Mouse (Mus musculus): Measurements from ENCODE around the gene Cdca7l. TPM values are rescaled to one million over a fixed set of nuclear protein-coding genes. Genes with fewer than 3 reads are reported as not detected.

The Cdca7l gene
- total and polyA plus RNA-seq, 2 experiments from 2014 or later = 4.4 to 5.9 TPM

DNA sequence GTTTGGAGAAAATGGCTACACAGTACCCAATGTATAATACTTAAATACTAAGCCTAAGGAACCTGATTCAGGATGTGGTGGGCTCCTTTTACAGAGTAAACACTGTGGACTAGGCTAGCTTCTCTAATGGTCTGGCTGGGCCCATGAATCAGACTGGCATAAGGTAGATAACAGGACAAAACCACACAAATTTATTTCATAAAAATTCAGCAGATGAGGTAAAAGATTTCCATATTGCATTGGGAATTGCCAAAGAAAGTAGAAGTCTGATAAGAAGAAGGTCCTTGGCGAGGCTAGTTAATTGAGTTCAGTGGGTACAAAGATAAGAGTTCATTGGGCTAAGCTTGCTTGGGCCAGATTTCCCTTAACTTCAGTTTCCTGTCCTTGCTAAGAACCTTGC lies 36.6 kb downstream of the Cdca7l start:
- WGBS = 100% methylated on average over 1 of the region's 1 CpGs
- H3K9me3 ChIP-seq (ENCODE audit: low read length) = no peaks in the 10 kb centered on the region
- H3K4me2 ChIP-seq (ENCODE audit: low read depth, low read length) = no peak overlapping the region
- no peaks in the 10 kb centered on the region; the same call in 1 of the 2 replicates for H3K27me3 ChIP-seq (ENCODE audit: insufficient read depth, low read length)
- H3K4me3 ChIP-seq (ENCODE audit: low read length) = no peak overlapping the region
- no peaks in the 10 kb centered on the region for H3K36me3 ChIP-seq (ENCODE audit: insufficient read depth, low read length)
- DNase-seq (ENCODE audit: low spot score) (no peak), ATAC-seq (no peak)
- TF ChIP-seq CTCF (IDR thresholded peaks at IDR 0.05; ENCODE audit: low read depth) = no peak
- H3K4me1 ChIP-seq (ENCODE audit: insufficient read depth, low read length) = no peaks in the 10 kb centered on the region
- H3K27ac ChIP-seq = no peak overlapping the region
- no peak overlapping the region for H3K9ac ChIP-seq (replicated peaks; ENCODE audit: low read length)

DNA sequence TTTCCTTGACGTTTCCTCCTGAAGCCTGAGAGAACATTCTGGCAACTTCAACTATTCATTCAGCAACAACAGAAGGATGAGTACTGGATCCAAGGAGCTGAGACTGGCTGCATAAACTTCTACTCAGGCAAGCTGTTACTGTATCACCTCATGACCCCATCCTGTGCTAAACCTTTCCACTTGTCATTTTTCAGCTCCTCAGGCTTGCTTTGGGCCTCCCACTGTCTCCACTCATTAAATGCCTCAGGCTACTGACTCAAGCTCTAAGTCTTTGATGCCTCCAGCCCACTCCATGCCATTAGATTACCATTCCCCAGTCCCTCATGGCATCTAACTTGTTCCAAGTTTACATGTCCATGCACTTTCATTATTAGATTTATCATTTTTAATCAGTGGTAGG lies 38.6 kb downstream of the Cdca7l start:
- Histone ChIP-seq H3K27me3 (ENCODE audit: insufficient read depth, low read length) (no peaks in the 10 kb centered on the region; the same call in 1 of the 2 replicates), H3K9ac (replicated peaks; ENCODE audit: low read length) (no peak overlapping the region), H3K27ac (no peak overlapping the region), H3K4me2 (ENCODE audit: low read depth, low read length) (no peak overlapping the region), H3K4me3 (ENCODE audit: low read length) (no peak overlapping the region), H3K4me1 (ENCODE audit: insufficient read depth, low read length) (no peaks in the 10 kb centered on the region), H3K9me3 (ENCODE audit: low read length) (no peaks in the 10 kb centered on the region), H3K36me3 (ENCODE audit: insufficient read depth, low read length) (no peaks in the 10 kb centered on the region)
- ATAC-seq (no peak), DNase-seq (ENCODE audit: low spot score) (no peak)
- no peak for TF ChIP-seq CTCF (IDR thresholded peaks at IDR 0.05; ENCODE audit: low read depth)
- 72% methylated on average over 1 of the region's 1 CpGs for WGBS

DNA sequence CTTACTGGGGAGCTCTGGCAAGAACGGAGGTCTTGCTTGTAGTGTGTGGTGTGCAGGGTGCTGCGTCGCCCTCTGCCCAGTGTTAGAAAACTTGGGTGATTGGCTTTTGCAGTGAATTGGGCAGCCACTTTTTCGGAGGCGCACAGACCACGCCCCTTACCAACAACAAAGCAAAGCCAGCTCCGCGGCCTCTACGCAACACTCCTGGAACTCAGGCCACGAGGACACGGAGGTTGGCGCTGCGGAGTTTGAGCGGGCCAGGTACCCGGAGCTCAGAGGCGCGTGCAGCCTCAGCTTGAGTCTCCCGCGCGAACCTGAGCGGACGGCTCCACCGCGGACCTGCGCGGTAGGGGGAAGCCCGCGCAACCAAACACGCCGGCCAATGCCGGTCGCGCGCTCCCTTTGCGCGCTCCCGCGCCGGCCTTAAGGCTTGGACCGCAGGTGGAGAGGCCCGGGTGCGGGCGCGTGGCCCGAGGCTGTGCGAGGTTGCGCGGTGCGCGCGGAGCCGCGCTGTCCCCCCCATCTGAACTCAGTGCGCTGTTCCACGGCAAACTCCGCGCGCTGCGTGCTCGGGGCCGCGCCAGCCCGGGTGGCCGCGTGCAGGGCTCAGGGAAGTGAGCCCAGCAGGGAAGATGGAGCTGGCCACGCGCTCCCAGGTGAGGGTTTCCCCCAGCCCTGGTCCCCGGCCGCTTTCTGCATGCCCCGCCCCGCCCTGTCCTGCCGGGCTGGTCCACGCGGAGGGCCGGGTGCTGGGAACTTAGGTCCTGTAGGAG lies 39.4 kb downstream of the Cdca7l start:
- H3K9ac ChIP-seq (replicated peaks; ENCODE audit: low read length) = peak overlapping the region; percentile 74
- peak overlapping the region; percentile 86 for H3K4me3 ChIP-seq (ENCODE audit: low read length)
- peak overlapping the region; percentile 22; the same call in 1 of the 2 replicates for H3K27ac ChIP-seq
- no peak for TF ChIP-seq CTCF (IDR thresholded peaks at IDR 0.05; ENCODE audit: low read depth)
- H3K4me2 ChIP-seq (ENCODE audit: low read depth, low read length) = peak overlapping the region; percentile 96
- H3K27me3 ChIP-seq (ENCODE audit: insufficient read depth, low read length) = no peaks in the 10 kb centered on the region; the same call in 1 of the 2 replicates
- no peaks in the 10 kb centered on the region for H3K4me1 ChIP-seq (ENCODE audit: insufficient read depth, low read length)
- no peaks in the 10 kb centered on the region for H3K36me3 ChIP-seq (ENCODE audit: insufficient read depth, low read length)
- H3K9me3 ChIP-seq (ENCODE audit: low read length) = no peaks in the 10 kb centered on the region
- peak; percentile 79 for DNase-seq (ENCODE audit: low spot score)
- peak; percentile 97 for ATAC-seq
- WGBS = under 1% methylated on average over 75 of the region's 75 CpGs

DNA sequence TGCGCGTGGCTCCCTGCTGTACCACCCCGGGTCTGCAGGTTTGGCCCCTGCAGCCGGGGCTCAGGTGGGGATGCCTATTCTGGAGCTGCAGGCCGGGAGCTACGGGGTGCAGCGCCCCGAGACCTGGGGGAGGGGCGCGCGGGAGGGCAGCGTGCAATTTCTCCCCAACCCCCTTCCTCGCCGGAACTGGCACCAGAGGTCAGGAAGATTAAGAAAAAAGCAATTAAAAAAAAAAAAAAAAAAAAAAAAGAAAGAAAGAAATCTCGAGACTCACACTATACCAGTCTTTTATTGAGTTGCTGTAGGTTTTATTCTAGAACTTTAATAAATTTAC lies 40.0 kb downstream of the Cdca7l start:
- 0% methylated on average over 15 of the region's 15 CpGs for WGBS
- no peaks in the 10 kb centered on the region for H3K4me1 ChIP-seq (ENCODE audit: insufficient read depth, low read length)
- no peaks in the 10 kb centered on the region; the same call in 1 of the 2 replicates for H3K27me3 ChIP-seq (ENCODE audit: insufficient read depth, low read length)
- DNase-seq (ENCODE audit: low spot score) (no peak), ATAC-seq (no peak)
- H3K4me2 ChIP-seq (ENCODE audit: low read depth, low read length) = peak overlapping the region; percentile 96
- H3K4me3 ChIP-seq (ENCODE audit: low read length) = peak overlapping the region; percentile 86
- peak overlapping the region; percentile 74 for H3K9ac ChIP-seq (replicated peaks; ENCODE audit: low read length)
- no peak for TF ChIP-seq CTCF (IDR thresholded peaks at IDR 0.05; ENCODE audit: low read depth)
- H3K36me3 ChIP-seq (ENCODE audit: insufficient read depth, low read length) = no peaks in the 10 kb centered on the region
- no peak overlapping the region for H3K27ac ChIP-seq
- no peaks in the 10 kb centered on the region for H3K9me3 ChIP-seq (ENCODE audit: low read length)

DNA sequence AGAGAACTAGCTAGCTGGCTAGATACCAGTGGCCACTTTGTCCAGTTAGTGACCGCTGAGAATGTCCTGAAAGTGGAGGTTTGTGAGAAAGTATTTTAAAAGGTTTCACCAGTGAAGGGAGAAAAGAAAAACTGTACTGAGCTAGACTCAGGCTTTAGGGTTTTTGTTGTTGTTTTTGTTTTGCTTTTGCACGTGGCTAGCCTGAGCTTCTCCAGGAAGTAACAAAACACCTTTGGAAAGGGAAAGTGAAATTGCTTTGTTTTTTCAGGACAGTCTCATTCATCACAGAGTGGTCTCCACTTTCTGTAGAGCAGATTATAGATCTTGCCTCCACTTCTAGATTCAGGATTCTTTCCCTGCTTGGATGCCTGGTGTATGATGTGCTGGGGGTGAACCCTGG lies 40.8 kb downstream of the Cdca7l start:
- H3K4me2 ChIP-seq (ENCODE audit: low read depth, low read length) = peak overlapping the region; percentile 96
- TF ChIP-seq CTCF (IDR thresholded peaks at IDR 0.05; ENCODE audit: low read depth) = no peak
- H3K4me1 ChIP-seq (ENCODE audit: insufficient read depth, low read length) = no peaks in the 10 kb centered on the region
- H3K27me3 ChIP-seq (ENCODE audit: insufficient read depth, low read length) = no peaks in the 10 kb centered on the region; the same call in 1 of the 2 replicates
- ATAC-seq (no peak), DNase-seq (ENCODE audit: low spot score) (no peak)
- no peaks in the 10 kb centered on the region for H3K9me3 ChIP-seq (ENCODE audit: low read length)
- H3K9ac ChIP-seq (replicated peaks; ENCODE audit: low read length) = no peak overlapping the region
- H3K4me3 ChIP-seq (ENCODE audit: low read length) = no peak overlapping the region
- 48% methylated on average over 2 of the region's 2 CpGs for WGBS
- H3K36me3 ChIP-seq (ENCODE audit: insufficient read depth, low read length) = no peaks in the 10 kb centered on the region
- H3K27ac ChIP-seq = no peak overlapping the region

DNA sequence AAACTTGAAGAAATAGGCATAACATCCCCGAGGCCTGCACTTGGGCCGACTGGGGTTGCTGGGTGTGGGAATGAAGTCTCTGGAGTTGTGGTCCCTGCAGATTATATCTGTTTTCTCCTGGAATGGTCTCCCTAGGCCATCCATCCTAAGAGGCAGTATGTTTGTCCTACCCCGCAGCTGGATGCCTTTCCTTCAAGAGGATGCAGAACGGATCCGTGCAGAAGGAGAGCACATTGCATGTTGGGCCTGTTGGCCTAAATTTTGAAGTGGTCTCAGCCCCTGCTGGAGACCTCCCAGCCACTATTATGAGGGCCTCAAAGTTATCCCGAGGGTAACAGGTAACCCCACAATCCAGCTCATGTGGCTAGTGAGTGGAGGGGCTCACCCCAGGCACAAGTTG lies 44.5 kb downstream of the Cdca7l start:
- Histone ChIP-seq H3K27ac (no peak overlapping the region), H3K4me2 (ENCODE audit: low read depth, low read length) (no peak overlapping the region), H3K4me1 (ENCODE audit: insufficient read depth, low read length) (no peaks in the 10 kb centered on the region), H3K9ac (replicated peaks; ENCODE audit: low read length) (no peak overlapping the region), H3K36me3 (ENCODE audit: insufficient read depth, low read length) (no peaks in the 10 kb centered on the region), H3K27me3 (ENCODE audit: insufficient read depth, low read length) (no peaks in the 10 kb centered on the region), H3K9me3 (ENCODE audit: low read length) (no peaks in the 10 kb centered on the region), H3K4me3 (ENCODE audit: low read length) (no peak overlapping the region)
- WGBS = 96% methylated on average over 6 of the region's 6 CpGs
- no peak for DNase-seq (ENCODE audit: low spot score)
- no peak for ATAC-seq
- no peak for TF ChIP-seq CTCF (IDR thresholded peaks at IDR 0.05; ENCODE audit: low read depth)

DNA sequence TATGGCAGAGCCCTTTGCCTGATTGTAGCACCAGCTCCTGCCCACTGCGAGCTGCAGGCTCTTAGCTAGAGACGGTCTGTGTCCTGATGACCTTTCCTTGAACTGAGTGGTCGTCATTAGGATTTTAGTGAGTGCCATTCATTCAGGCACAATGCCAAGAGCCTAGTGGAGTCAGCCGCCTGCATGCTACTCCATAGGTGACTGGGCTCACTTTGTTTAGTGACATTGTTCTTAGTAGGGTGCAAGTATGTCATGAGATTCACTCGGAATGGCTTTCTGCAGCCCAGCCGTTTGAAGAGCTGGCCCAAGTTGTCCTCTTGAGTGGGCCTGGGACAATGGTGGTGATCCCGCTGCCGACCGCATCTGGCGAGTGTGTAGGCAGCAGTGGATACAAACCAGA lies 46.4 kb downstream of the Cdca7l start:
- H3K27me3 ChIP-seq (ENCODE audit: insufficient read depth, low read length) = no peaks in the 10 kb centered on the region
- no peak for TF ChIP-seq CTCF (IDR thresholded peaks at IDR 0.05; ENCODE audit: low read depth)
- no peak overlapping the region for H3K4me2 ChIP-seq (ENCODE audit: low read depth, low read length)
- WGBS = 36% methylated on average over 10 of the region's 10 CpGs
- ATAC-seq = no peak
- no peaks in the 10 kb centered on the region for H3K9me3 ChIP-seq (ENCODE audit: low read length)
- no peak for DNase-seq (ENCODE audit: low spot score)
- H3K27ac ChIP-seq = no peak overlapping the region
- H3K4me1 ChIP-seq (ENCODE audit: insufficient read depth, low read length) = no peaks in the 10 kb centered on the region
- H3K9ac ChIP-seq (replicated peaks; ENCODE audit: low read length) = no peak overlapping the region
- H3K4me3 ChIP-seq (ENCODE audit: low read length) = no peak overlapping the region
- no peaks in the 10 kb centered on the region for H3K36me3 ChIP-seq (ENCODE audit: insufficient read depth, low read length)
